ENCODE assay signal across 29 mouse cellular contexts in the genomic region with DNA sequence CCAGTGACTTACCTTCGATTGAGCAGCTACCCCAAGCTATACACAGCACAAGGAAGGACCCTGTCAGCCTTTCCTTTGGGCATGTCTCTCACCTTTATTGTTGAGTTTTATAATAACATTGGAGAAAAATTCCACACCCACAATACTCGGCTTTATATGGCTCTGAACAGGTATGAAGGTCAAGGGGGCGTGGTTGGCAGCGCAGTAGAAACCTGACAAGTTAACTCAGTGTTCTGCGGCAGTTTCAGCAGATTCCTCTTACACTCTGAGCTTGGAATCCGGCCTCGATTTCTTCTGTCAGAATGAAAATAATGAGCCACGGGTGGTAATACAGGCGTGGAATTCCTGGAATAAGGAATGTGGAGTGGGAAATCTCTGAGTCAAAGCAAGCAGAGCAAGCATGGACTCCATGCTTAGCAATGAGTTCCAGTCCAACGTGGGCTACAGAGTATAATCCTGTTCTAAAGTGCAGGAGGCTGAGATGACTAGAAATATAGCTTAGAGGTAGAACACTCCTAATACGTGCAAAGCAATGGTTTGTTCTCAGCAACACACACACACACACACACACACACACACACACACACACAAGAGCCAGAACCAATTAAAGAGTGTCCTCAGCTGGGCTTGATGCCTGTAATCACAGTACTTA. TPM values are rescaled to one million over a fixed set of nuclear protein-coding genes. Genes with fewer than 3 reads are reported as not detected.
"Had no signal": no experiment of that assay in that cellular context is flagged by ENCODE, and none has a peak within 500 bp of the region (broad histone marks: within the 10 kb centered on the region; RNA-seq: fewer than 3 reads in every experiment).

No protein-coding gene starts in this region.

- ATAC-seq: hindbrain, embryonic 16.5 days; inflammation-experienced regulatory T-cells, adult 6 months had no signal

- H3K27ac ChIP-seq: heart, embryonic 10.5 days; hindbrain, embryonic 10.5 days; hindbrain, embryonic 12.5 days; hindbrain, embryonic 14.5 days; layer of hippocampus, adult 2 months; left cerebral cortex, adult 2 months; limb, embryonic 10.5 days; limb, embryonic 12.5 days; liver, embryonic 13.5 days had no signal

- H3K27me3 ChIP-seq: heart, embryonic 12.5 days; hindbrain, embryonic 12.5 days; limb, embryonic 12.5 days; liver, embryonic 13.5 days had no signal

- DNase-seq: gastrocnemius, postnatal 25 days; heart, adult 18-20 months; heart, postnatal 10 days; heart, postnatal 4 days; kidney, adult 18-20 months; kidney, adult 8-10 months; kidney, postnatal 14 days; kidney, postnatal 36 days; liver; liver, embryonic 13.5 days had no signal

- H3K4me3 ChIP-seq: heart, embryonic 10.5 days; heart, embryonic 12.5 days; hindbrain, embryonic 10.5 days; hindbrain, embryonic 12.5 days; layer of hippocampus, adult 2 months; left cerebral cortex, adult 2 months; limb, embryonic 10.5 days; limb, embryonic 12.5 days; liver, embryonic 13.5 days had no signal

- H3K4me2 ChIP-seq: heart, embryonic 12.5 days; hindbrain, embryonic 12.5 days; hindbrain, embryonic 14.5 days; limb, embryonic 12.5 days; liver, embryonic 11.5 days; liver, embryonic 13.5 days had no signal

- H3K4me1 ChIP-seq: hindbrain, embryonic 10.5 days; hindbrain, embryonic 12.5 days; liver, embryonic 13.5 days had no signal

- H3K9ac ChIP-seq: heart, embryonic 12.5 days; hindbrain, embryonic 12.5 days; hindbrain, embryonic 14.5 days; limb, embryonic 12.5 days; liver, embryonic 13.5 days had no signal

- H3K36me3 ChIP-seq: heart, embryonic 10.5 days; heart, embryonic 12.5 days; hindbrain, embryonic 10.5 days; hindbrain, embryonic 12.5 days; limb, embryonic 10.5 days; limb, embryonic 12.5 days; liver, embryonic 13.5 days had no signal

- H3K9me3 ChIP-seq: heart, embryonic 10.5 days; heart, embryonic 12.5 days; hindbrain, embryonic 10.5 days; hindbrain, embryonic 12.5 days; limb, embryonic 10.5 days; limb, embryonic 12.5 days; liver, embryonic 13.5 days had no signal

RNA-seq across cellular contexts. Expression of a gene that starts 52.3 kb away (rescaled TPM):
- total RNA-seq: gastrocnemius, adult 18-20 months; gastrocnemius, adult 8-10 months; granulocyte monocyte progenitor cell, adult 5-6 weeks; heart, postnatal 25 days; layer of hippocampus, adult 2 months; layer of hippocampus, postnatal 10 days; layer of hippocampus, postnatal 25 days; left cerebral cortex, postnatal 36 days had no signal
- polyA plus RNA-seq: inflammation-experienced regulatory T-cells, adult 6 months had no signal
